Mouse (Mus musculus) forebrain, embryonic 10.5 days (tissue): ENCODE results near the gene Nlgn1. TPM values are rescaled to one million over a fixed set of nuclear protein-coding genes. Genes with fewer than 3 reads are reported as not detected.

ENCODE experiments used
- DNase-seq: peaks from one replicate; pipeline ENCODE4 v3.0.0-alpha.2; 2017; ENCODE audit warnings: low spot score; ENCODE audit errors: extremely low spot score
- H3K27ac ChIP-seq: fragments of 300-500 bp; sonication (generic); 2 replicates; pipeline ENCODE4 v1.5.1; 2016; ENCODE audit warnings: mild to moderate bottlenecking
- H3K27me3 ChIP-seq: fragments of 300-500 bp; sonication (generic); 2 replicates; pipeline ENCODE4 v1.6.1; 2016; ENCODE audit warnings: mild to moderate bottlenecking; ENCODE audit not compliant: poor library complexity, severe bottlenecking
- H3K36me3 ChIP-seq: fragments of 300-500 bp; sonication (generic); replicated peaks from 2 replicates; pipeline ENCODE4 v1.6.1; 2016; ENCODE audit warnings: mild to moderate bottlenecking, moderate library complexity
- H3K4me1 ChIP-seq: fragments of 300-500 bp; sonication (generic); 2 replicates; pipeline ENCODE4 v1.6.1; 2016
- H3K4me3 ChIP-seq: fragments of 300-500 bp; sonication (generic); 2 replicates; pipeline ENCODE4 v1.5.1; 2016; ENCODE audit warnings: mild to moderate bottlenecking, moderate library complexity
- H3K9me3 ChIP-seq: fragments of 300-500 bp; sonication (generic); 2 replicates; pipeline ENCODE4 v1.6.1; 2016; ENCODE audit warnings: mild to moderate bottlenecking, moderate library complexity
- WGBS: fragments of 180-500 bp; shearing (Covaris S2); methylation state at CpG from one replicate; pipeline ENCODE4 v1.1.7; 2016; 5-methylcytosine and 5-hydroxymethylcytosine counted together
- polyA plus RNA-seq: library from polyadenylated mRNA; unstranded; fragments of >200 nt; fragmentation: Nextera tagmentation; extraction: Ambion mirVana; gene quantifications from 2 replicates; pipeline ENCODE4 v1.2.1, GENCODE M21; 2016

Gene Nlgn1
- polyA plus RNA-seq, 1 experiment from 2014 or later, result 2.3 TPM

GRCm38 (mm10) chr3:26270894-26271795 lies 61.1 kb downstream of the Nlgn1 start:
- Histone ChIP-seq H3K36me3 (no peaks in the 10 kb centered on the region), H3K27ac (no peak overlapping the region), H3K4me3 (no peak overlapping the region), H3K4me1 (peaks cover 17% of the 10 kb centered on the region), H3K27me3 (no peaks in the 10 kb centered on the region), H3K9me3 (no peaks in the 10 kb centered on the region)
- 47% methylated on average over 4 of the region's 4 CpGs for WGBS
- DNase-seq, result no peak

DNA sequence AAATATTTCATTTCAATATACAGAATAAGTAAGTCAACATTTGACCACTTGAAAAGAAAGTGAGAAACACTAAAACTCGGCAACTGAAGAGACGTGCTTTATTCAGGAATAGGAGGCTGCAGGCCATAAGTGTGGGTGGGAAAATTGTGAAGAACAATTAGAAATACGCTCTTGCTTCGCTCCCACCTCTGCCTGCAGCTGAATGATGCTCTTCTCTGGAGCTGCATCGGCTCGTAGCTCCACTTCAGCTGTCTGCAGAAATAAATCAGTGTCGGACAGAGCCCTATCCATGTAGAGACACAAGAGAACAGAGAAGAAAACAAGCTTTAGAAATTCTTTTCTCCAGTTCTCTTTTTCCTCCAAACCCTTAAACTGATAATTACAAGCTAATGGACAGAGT lies 85.7 kb downstream of the Nlgn1 start:
- whole genome bisulfite sequencing, result 88% methylated on average over 7 of the region's 7 CpGs
- H3K27me3 ChIP-seq, result no peaks in the 10 kb centered on the region
- no peak overlapping the region for H3K4me3 ChIP-seq
- DNase-seq, result no peak
- H3K27ac ChIP-seq, result no peak overlapping the region
- H3K9me3 ChIP-seq, result no peaks in the 10 kb centered on the region
- H3K36me3 ChIP-seq, result no peaks in the 10 kb centered on the region
- no peaks in the 10 kb centered on the region for H3K4me1 ChIP-seq

DNA sequence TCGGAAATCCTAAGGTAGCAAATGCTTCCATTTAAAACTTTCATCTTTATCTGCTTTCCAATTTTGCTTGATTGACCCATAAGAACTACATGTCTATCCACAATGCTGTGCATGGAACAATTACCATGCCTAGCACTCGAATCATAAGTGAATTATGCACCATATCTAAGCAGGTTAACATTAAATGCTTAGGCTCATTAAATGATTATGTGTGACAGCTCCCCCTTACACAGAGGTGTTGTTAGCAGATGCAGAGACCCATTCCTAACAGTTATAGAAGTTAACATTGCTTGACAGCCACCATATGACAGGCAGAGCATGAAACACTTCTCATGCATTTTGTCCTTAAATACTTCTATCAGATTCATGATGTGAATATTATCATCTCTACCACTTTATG lies 89.0 kb downstream of the Nlgn1 start:
- Histone ChIP-seq H3K4me1 (0 out of 2 replicates have a peak, but pooled peaks cover 4% of the 10 kb centered on the region), H3K27me3 (no peaks in the 10 kb centered on the region), H3K9me3 (no peaks in the 10 kb centered on the region), H3K27ac (no peak overlapping the region), H3K36me3 (no peaks in the 10 kb centered on the region), H3K4me3 (no peak overlapping the region)
- no peak for DNase-seq
- 78% methylated on average over 2 of the region's 2 CpGs for WGBS

DNA sequence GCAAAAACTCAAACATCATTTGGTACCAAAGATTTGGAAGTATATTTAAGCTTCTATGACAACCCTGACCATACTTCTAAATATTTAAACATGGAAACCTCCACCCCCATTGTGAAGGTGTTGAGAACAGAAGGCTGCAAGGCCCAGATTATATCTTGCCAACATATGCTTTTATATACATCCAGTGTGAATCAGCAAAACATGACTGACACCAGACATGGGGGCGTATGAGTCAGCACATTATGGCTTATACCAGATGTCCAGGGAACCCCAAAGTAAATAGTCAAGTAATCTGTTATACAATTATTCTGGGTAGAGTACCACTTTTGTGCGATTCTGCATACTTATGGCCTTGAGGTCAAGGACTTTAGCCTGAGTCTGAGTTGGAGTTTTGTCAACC lies 102.3 kb downstream of the Nlgn1 start:
- H3K27ac ChIP-seq, result no peak overlapping the region
- no peaks in the 10 kb centered on the region for H3K36me3 ChIP-seq
- peaks cover 4% of the 10 kb centered on the region; the same call in 1 of the 2 replicates for H3K4me1 ChIP-seq
- DNase-seq, result no peak
- H3K27me3 ChIP-seq, result no peaks in the 10 kb centered on the region
- WGBS, result 85% methylated on average over 2 of the region's 2 CpGs
- no peak overlapping the region for H3K4me3 ChIP-seq
- H3K9me3 ChIP-seq, result no peaks in the 10 kb centered on the region

DNA sequence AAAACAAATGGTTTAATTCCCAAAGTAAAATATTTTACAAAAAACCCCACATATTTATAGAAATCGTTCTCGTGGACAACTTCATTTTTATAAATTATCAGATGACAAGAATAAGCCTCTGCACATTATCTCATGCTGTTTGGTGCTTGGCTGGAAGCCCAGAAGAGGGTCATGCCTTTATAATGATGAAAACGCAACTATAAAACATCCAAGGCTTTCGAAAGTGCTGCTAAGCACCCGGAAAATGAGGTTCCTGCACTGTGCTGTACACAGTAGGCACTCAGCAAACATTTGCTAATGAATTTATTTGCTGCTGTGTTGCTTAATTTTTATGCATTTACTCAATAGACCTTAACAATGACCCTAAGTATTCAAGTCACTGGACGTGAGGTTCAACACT lies 103.4 kb downstream of the Nlgn1 start:
- 88% methylated on average over 6 of the region's 6 CpGs for WGBS
- no peak for DNase-seq
- Histone ChIP-seq H3K4me1 (peaks cover 4% of the 10 kb centered on the region; the same call in 1 of the 2 replicates), H3K27ac (no peak overlapping the region), H3K36me3 (no peaks in the 10 kb centered on the region), H3K4me3 (no peak overlapping the region), H3K27me3 (no peaks in the 10 kb centered on the region), H3K9me3 (no peaks in the 10 kb centered on the region)

DNA sequence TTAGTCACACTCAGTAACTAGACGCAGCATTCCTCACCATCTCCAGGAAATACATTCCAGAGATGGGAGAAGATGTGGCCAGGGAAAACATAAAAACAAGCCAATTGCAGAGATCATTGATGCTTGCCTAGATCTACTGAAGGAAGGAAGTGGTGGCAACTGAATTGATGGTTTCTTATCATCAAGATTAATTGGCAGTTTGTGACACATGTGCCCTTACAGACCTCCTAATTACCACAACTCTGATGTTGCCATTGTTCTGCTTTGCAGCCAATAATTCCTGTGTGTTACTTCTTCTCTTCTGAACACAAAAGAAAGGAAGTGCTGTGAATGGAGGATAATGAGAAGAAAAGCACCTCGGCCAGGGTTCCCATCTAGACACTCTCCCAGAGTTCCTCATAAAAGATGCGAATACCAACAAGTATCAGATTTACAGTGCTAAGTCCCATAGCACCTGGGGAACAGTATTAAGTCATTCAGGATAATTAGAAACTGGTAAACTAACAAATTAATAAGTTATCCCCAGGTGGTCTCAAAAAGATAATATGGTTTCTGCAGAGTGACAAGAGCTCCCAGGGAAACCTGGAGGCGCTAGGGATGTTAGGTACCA lies 104.0 kb downstream of the Nlgn1 start:
- WGBS, result 62% methylated on average over 4 of the region's 4 CpGs
- Histone ChIP-seq H3K27ac (no peak overlapping the region), H3K9me3 (no peaks in the 10 kb centered on the region), H3K27me3 (no peaks in the 10 kb centered on the region), H3K36me3 (no peaks in the 10 kb centered on the region), H3K4me3 (no peak overlapping the region), H3K4me1 (peaks cover 4% of the 10 kb centered on the region; the same call in 1 of the 2 replicates)
- no peak for DNase-seq

DNA sequence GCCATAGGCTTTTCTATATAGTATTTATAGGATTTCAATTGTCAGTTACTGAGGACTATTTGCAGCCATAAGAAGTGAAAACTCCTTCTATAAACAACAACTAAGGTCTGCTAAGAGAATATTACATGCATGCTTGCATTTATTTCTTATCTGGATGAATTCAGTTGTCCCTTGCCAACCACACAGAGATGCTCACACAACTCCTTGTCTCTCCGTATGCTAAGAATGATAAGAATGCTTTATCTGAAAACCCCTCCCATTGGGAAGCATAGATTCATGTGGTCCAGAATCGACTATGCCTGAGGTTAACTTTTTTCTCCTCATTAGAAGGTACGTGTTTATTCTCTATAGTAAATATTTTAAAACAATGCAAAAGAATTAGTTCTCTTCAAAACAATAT lies 108.8 kb downstream of the Nlgn1 start:
- no peaks in the 10 kb centered on the region for H3K27me3 ChIP-seq
- H3K36me3 ChIP-seq, result no peaks in the 10 kb centered on the region
- no peak overlapping the region for H3K27ac ChIP-seq
- no peaks in the 10 kb centered on the region for H3K9me3 ChIP-seq
- H3K4me3 ChIP-seq, result no peak overlapping the region
- peaks cover 4% of the 10 kb centered on the region; the same call in 1 of the 2 replicates for H3K4me1 ChIP-seq
- WGBS, result 82% methylated on average over 3 of the region's 3 CpGs
- DNase-seq, result no peak

DNA sequence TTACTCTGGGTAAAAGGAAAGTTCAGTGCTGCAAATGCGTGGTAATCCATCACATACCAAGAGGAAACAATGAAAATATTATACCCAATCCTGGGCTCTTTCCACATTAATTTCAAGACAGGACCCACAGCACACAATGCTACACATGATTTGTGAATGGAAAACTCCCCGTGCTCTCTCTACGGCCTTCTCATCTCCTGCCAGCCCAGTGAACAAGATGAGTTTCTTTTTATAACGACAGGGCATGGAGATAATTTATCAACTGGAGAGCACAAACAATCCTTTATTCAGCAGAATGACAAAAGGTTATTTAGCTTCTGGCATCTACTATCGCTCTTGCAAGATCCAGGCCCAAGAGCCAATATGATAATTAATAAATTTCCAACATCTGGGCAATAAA lies 116.0 kb downstream of the Nlgn1 start:
- DNase-seq, result no peak
- Histone ChIP-seq H3K27ac (no peak overlapping the region), H3K36me3 (no peaks in the 10 kb centered on the region), H3K4me1 (no peaks in the 10 kb centered on the region), H3K27me3 (no peaks in the 10 kb centered on the region), H3K9me3 (no peaks in the 10 kb centered on the region), H3K4me3 (no peak overlapping the region)
- 85% methylated on average over 5 of the region's 5 CpGs for WGBS

GRCm38 (mm10) chr3:26202702-26203101 lies 129.6 kb downstream of the Nlgn1 start:
- no peaks in the 10 kb centered on the region for H3K36me3 ChIP-seq
- H3K9me3 ChIP-seq, result no peaks in the 10 kb centered on the region
- WGBS, result 93% methylated on average over 3 of the region's 3 CpGs
- no peak overlapping the region for H3K27ac ChIP-seq
- H3K4me3 ChIP-seq, result no peak overlapping the region
- no peaks in the 10 kb centered on the region for H3K4me1 ChIP-seq
- no peak for DNase-seq
- no peaks in the 10 kb centered on the region for H3K27me3 ChIP-seq

DNA sequence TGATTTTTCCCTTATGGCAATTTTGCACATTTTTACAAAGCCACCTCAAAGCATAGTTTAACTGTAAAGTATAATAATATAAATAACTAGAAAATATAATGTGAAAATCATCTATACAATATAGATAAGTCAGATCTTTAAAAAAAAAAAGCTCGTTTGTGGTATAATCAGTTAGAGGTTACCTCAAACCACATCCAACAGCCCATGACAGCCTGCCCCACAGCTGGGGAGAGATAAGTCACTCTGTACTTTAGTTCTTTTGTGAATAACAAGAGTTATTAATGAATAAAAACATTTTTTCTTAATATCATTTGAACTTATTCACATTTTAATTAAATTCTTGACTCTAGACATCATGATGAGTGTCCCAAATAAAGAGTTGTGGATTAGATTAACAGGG lies 130.8 kb downstream of the Nlgn1 start:
- no peaks in the 10 kb centered on the region for H3K4me1 ChIP-seq
- H3K36me3 ChIP-seq, result no peaks in the 10 kb centered on the region
- 70% methylated on average over 1 of the region's 1 CpGs for WGBS
- no peaks in the 10 kb centered on the region for H3K27me3 ChIP-seq
- H3K27ac ChIP-seq, result no peak overlapping the region
- no peaks in the 10 kb centered on the region for H3K9me3 ChIP-seq
- no peak for DNase-seq
- H3K4me3 ChIP-seq, result no peak overlapping the region

- no peaks in the 10 kb centered on the region for H3K36me3 ChIP-seq
- no peaks in the 10 kb centered on the region for H3K27me3 ChIP-seq
- H3K9me3 ChIP-seq, result no peaks in the 10 kb centered on the region
- no peak overlapping the region for H3K4me3 ChIP-seq
- no peaks in the 10 kb centered on the region for H3K4me1 ChIP-seq
- H3K27ac ChIP-seq, result no peak overlapping the region
- WGBS, result 88% methylated on average over 2 of the region's 2 CpGs
- no peak for DNase-seq
Observed at GRCm38 (mm10) chr3:26194970-26195369, 137.3 kb downstream of the Nlgn1 start.

DNA sequence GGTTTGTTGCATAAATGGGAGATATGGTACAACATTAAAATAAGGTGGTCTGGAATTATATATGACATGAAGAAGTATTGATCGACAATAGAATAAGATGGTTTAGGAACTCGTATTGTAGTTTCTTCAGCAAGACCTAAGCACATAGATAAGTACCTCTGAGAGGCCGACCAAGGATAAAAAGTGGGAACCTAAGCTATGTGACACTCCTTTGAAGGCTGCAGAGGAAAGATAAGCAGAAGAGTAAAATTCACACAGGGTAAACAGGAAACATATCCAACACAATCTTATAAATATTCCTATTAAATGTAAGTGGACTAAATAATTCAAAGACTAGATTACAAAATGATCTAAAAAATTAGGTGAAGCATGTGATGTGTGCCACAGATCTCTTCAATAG lies 151.2 kb downstream of the Nlgn1 start:
- H3K4me3 ChIP-seq, result no peak overlapping the region
- no peaks in the 10 kb centered on the region for H3K9me3 ChIP-seq
- no peak overlapping the region for H3K27ac ChIP-seq
- DNase-seq, result no peak
- no peaks in the 10 kb centered on the region for H3K27me3 ChIP-seq
- no peaks in the 10 kb centered on the region for H3K4me1 ChIP-seq
- no peaks in the 10 kb centered on the region for H3K36me3 ChIP-seq
- 96% methylated on average over 3 of the region's 3 CpGs for WGBS

GRCm38 (mm10) chr3:26175371-26175770 lies 156.9 kb downstream of the Nlgn1 start:
- H3K4me1 ChIP-seq, result peaks cover 8% of the 10 kb centered on the region; the same call in 1 of the 2 replicates
- no peak for DNase-seq
- no peaks in the 10 kb centered on the region for H3K36me3 ChIP-seq
- no peaks in the 10 kb centered on the region for H3K27me3 ChIP-seq
- no peak overlapping the region for H3K27ac ChIP-seq
- WGBS, result 86% methylated on average over 4 of the region's 4 CpGs
- H3K9me3 ChIP-seq, result no peaks in the 10 kb centered on the region
- H3K4me3 ChIP-seq, result no peak overlapping the region
